Mouse (Mus musculus): ENCODE results near the gene Cxcl10. TPM values are rescaled to one million over a fixed set of nuclear protein-coding genes. Genes with fewer than 3 reads are reported as not detected.

The Cxcl10 gene
- polyA plus RNA-seq, 1 experiment: 0.62 TPM

DNA sequence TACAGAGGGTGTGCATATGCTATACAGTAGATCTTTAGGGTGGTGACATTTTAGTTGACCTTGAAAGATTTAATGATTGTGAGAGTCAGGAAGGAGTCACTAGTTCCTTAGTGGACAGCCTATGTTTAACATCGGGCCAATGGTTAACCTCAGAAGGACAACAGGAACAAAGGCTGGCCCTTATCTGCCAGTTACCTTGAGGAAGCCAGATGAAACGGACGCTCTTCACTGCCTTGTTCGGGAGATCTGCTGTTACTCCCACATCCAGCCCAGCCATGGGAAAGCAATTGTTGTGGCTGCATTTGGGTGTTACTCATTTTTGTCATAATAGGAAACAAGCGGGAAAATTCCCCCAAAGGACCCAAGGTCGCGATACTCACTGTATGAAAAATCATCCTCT is 34.9 kb downstream of the Cxcl10 start:
- no peaks in the 10 kb centered on the region for H3K27me3 ChIP-seq (ENCODE audit: control insufficient read depth, insufficient read depth, insufficient read length)
- H3K36me3 ChIP-seq (ENCODE audit: control insufficient read depth, insufficient read depth): no peaks in the 10 kb centered on the region
- peaks cover 9% of the 10 kb centered on the region for H3K79me2 ChIP-seq (ENCODE audit: control insufficient read depth, insufficient read depth)
- no peak overlapping the region for H3K4me2 ChIP-seq (ENCODE audit: low read depth)
- H3K4me3 ChIP-seq: no peak overlapping the region
- H3ac ChIP-seq (ENCODE audit: control insufficient read depth, insufficient read length): no peak overlapping the region
- TF ChIP-seq USF1 (IDR thresholded peaks at IDR 0.05; ENCODE audit: low read depth) (no peak), POLR2A (IDR thresholded peaks at IDR 0.05; ENCODE audit: insufficient read length, low read depth) (no peak), E2F4 (IDR thresholded peaks at IDR 0.05; ENCODE audit: insufficient read depth) (no peak), POLR2AphosphoS2 (IDR thresholded peaks at IDR 0.05; ENCODE audit: insufficient read length, low read depth) (no peak), MYOD1 (IDR thresholded peaks at IDR 0.05; ENCODE audit: control insufficient read depth in 1 of 3, insufficient read length in 2 of 3, low read depth in 2 of 3) (no peak), MAX (IDR thresholded peaks at IDR 0.05; ENCODE audit: low read depth) (no peak), REST (IDR thresholded peaks at IDR 0.05; ENCODE audit: insufficient read depth, insufficient read length) (no peak), TCF12 (IDR thresholded peaks at IDR 0.05; ENCODE audit: insufficient read depth, poor library complexity, severe bottlenecking) (no peak), SRF (IDR thresholded peaks at IDR 0.05; ENCODE audit: control insufficient read depth, insufficient read length, low read depth) (no peak), CEBPB (IDR thresholded peaks at IDR 0.05; ENCODE audit: insufficient read depth, poor library complexity, severe bottlenecking) (no peak), MYOG (IDR thresholded peaks at IDR 0.05; ENCODE audit: control insufficient read depth in 1 of 3, insufficient read depth in 1 of 3, insufficient read length in 2 of 3, low read depth in 2 of 3) (no peak), TCF3 (IDR thresholded peaks at IDR 0.05; ENCODE audit: insufficient read length, low read depth) (no peak)

- Histone ChIP-seq H3K4me2 (ENCODE audit: low read depth) (peak overlapping the region; percentile 42), H3K79me2 (ENCODE audit: control insufficient read depth, insufficient read depth) (peaks cover 25% of the 10 kb centered on the region), H3ac (ENCODE audit: control insufficient read depth, insufficient read length) (no peak overlapping the region), H3K27me3 (ENCODE audit: control insufficient read depth, insufficient read depth, insufficient read length) (no peaks in the 10 kb centered on the region), H3K36me3 (ENCODE audit: control insufficient read depth, insufficient read depth) (no peaks in the 10 kb centered on the region), H3K4me3 (no peak overlapping the region)
- TF ChIP-seq MYOG (IDR thresholded peaks at IDR 0.05; ENCODE audit: control insufficient read depth in 1 of 3, insufficient read depth in 1 of 3, insufficient read length in 2 of 3, low read depth in 2 of 3) (no peak), TCF12 (IDR thresholded peaks at IDR 0.05; ENCODE audit: insufficient read depth, poor library complexity, severe bottlenecking) (no peak), USF1 (IDR thresholded peaks at IDR 0.05; ENCODE audit: low read depth) (no peak), TCF3 (IDR thresholded peaks at IDR 0.05; ENCODE audit: insufficient read length, low read depth) (no peak), MAX (IDR thresholded peaks at IDR 0.05; ENCODE audit: low read depth) (no peak), POLR2AphosphoS2 (IDR thresholded peaks at IDR 0.05; ENCODE audit: insufficient read length, low read depth) (no peak), E2F4 (IDR thresholded peaks at IDR 0.05; ENCODE audit: insufficient read depth) (no peak), CEBPB (IDR thresholded peaks at IDR 0.05; ENCODE audit: insufficient read depth, poor library complexity, severe bottlenecking) (no peak)
Measured at GRCm38 (mm10) chr5:92312046-92312715, 36.5 kb downstream of the Cxcl10 start.

DNA sequence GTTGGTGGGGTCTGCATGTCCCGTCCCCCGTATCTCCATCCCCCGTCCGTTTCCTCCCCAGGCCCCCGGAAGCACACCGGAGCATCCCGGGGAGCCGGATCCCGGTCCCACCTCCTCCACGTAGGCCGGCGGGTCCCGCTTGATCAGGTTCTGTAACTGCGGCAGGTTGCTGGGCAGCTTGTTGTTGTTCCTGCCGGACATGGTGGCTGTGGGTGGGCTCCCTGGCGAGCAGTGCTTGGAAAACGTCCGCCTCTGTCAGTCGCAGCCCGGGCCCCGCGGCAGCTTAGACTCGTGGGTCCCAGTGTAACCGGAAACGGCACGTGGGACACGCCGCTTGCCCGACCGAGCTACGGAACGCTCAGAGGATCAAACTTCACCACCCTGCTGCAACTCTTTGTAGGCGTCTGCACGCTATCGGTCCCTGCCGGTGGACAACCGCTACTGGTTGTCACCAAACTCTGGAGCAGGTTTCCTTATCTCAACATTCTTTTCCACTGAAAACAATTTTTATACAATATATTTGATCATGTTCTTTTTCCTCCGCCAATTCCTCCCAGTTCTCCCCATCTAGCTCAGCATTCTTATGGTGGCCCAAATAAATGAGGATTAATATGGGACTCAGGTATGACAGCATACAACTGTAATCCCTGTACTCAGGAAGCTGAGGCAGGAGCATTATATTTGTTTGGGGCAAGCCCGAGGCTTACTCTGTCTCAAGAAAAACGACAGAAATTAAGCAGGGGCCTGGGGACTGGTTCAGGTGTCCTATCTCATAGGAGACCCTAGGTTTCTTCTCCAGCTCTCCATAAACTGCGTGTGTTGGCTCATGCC is 38.8 kb downstream of the Cxcl10 start, which contains the start of gene Sdad1:
Sdad1 (minus strand) TSS at position 799 of the 831 bp plus-strand sequence.
- peaks cover 10% of the 10 kb centered on the region for H3K36me3 ChIP-seq (ENCODE audit: control insufficient read depth, insufficient read depth)
- TF ChIP-seq MYOD1 (IDR thresholded peaks at IDR 0.05; ENCODE audit: control insufficient read depth in 1 of 3, insufficient read length in 2 of 3, low read depth in 2 of 3) (no peak), SRF (IDR thresholded peaks at IDR 0.05; ENCODE audit: control insufficient read depth, insufficient read length, low read depth) (no peak), E2F4 (IDR thresholded peaks at IDR 0.05; ENCODE audit: insufficient read depth) (no peak), MYOG (IDR thresholded peaks at IDR 0.05; ENCODE audit: control insufficient read depth in 1 of 3, insufficient read depth in 1 of 3, insufficient read length in 2 of 3, low read depth in 2 of 3) (no peak), POLR2AphosphoS2 (IDR thresholded peaks at IDR 0.05; ENCODE audit: insufficient read length, low read depth) (peak; percentile 55), REST (IDR thresholded peaks at IDR 0.05; ENCODE audit: insufficient read depth, insufficient read length) (no peak), USF1 (IDR thresholded peaks at IDR 0.05; ENCODE audit: low read depth) (peak; percentile 66), TCF3 (IDR thresholded peaks at IDR 0.05; ENCODE audit: insufficient read length, low read depth) (no peak), POLR2A (IDR thresholded peaks at IDR 0.05; ENCODE audit: insufficient read length, low read depth) (peak; percentile 78), CEBPB (IDR thresholded peaks at IDR 0.05; ENCODE audit: insufficient read depth, poor library complexity, severe bottlenecking) (peak; percentile 80), MAX (IDR thresholded peaks at IDR 0.05; ENCODE audit: low read depth) (no peak), TCF12 (IDR thresholded peaks at IDR 0.05; ENCODE audit: insufficient read depth, poor library complexity, severe bottlenecking) (no peak)
- peak within 1 kb of the TSS; percentile 92 for H3ac ChIP-seq (ENCODE audit: control insufficient read depth, insufficient read length)
- no peaks in the 10 kb centered on the region for H3K27me3 ChIP-seq (ENCODE audit: control insufficient read depth, insufficient read depth, insufficient read length)
- peak within 1 kb of the TSS; percentile 86 for H3K4me2 ChIP-seq (ENCODE audit: low read depth)
- peaks cover 35% of the 10 kb centered on the region for H3K79me2 ChIP-seq (ENCODE audit: control insufficient read depth, insufficient read depth)
- H3K4me3 ChIP-seq: peak within 1 kb of the TSS; percentile 79

DNA sequence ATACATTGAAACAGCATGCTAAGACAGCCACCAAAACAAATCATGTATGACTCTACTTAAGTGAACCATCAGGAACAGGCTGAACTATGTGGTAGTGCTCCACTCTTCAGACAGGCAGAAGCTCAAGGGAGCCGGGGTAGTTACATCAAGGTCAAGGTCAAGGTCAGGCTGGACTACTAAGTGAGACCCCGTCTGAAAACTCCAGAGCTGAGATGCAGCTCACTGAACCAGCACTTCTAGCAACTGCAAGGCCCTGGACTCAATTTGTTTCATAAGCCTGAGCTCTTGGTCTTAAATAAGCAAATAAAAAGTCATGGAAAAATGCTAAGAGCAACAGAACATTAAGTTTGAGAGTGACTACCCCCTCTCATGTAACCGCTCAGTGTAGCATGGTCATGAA is 44.4 kb downstream of the Cxcl10 start:
- TF ChIP-seq TCF3 (IDR thresholded peaks at IDR 0.05; ENCODE audit: insufficient read length, low read depth): no peak
- Histone ChIP-seq H3K4me3 (no peak overlapping the region), H3K36me3 (ENCODE audit: control insufficient read depth, insufficient read depth) (peaks cover 31% of the 10 kb centered on the region), H3ac (ENCODE audit: control insufficient read depth, insufficient read length) (no peak overlapping the region), H3K27me3 (ENCODE audit: control insufficient read depth, insufficient read depth, insufficient read length) (no peaks in the 10 kb centered on the region), H3K79me2 (ENCODE audit: control insufficient read depth, insufficient read depth) (peaks cover 31% of the 10 kb centered on the region), H3K4me2 (ENCODE audit: low read depth) (no peak overlapping the region)

Measured in myocyte (in vitro differentiated cells).